Mouse (Mus musculus): ENCODE results near the gene Rbbp5. TPM values are rescaled to one million over a fixed set of nuclear protein-coding genes. Genes with fewer than 3 reads are reported as not detected.

Rbbp5 gene
- polyA plus RNA-seq, 1 experiment = 68.1 TPM

DNA sequence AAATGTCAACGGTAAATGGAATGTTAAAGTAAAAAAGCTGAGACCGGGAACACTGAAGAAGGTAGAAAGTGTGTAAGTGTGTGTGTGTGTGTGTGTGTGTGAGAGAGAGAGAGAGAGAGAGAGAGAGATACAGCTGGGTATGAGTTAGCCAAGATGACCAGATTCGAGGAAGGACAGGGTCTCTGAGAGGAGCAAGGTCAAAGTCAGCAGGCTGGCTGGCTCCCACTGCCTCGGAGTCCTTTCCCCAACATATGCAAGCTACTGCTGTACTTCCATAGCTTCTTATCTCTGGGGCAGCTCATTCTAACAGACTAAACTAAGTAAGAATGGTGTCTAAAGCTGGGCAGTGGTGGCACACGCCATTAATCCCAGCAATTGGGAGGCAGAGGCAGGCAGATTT, 5.7 kb upstream of the Rbbp5 start:
- WGBS = 91% methylated on average over 5 of the region's 5 CpGs
- TF ChIP-seq POLR2A (IDR thresholded peaks at IDR 0.05; ENCODE audit: borderline replicate concordance, insufficient read depth, low read length) = no peak
- no peak for TF ChIP-seq CTCF (IDR thresholded peaks at IDR 0.05; ENCODE audit: borderline replicate concordance, insufficient read depth, low read depth, low read length)
- Histone ChIP-seq H3K4me1 (ENCODE audit: control insufficient read depth, insufficient read depth, low read length) (no peaks in the 10 kb centered on the region; the same call in 1 of the 2 replicates), H3K4me3 (replicated peaks; ENCODE audit: insufficient read depth, low read depth, low read length) (no peak overlapping the region), H3K27ac (ENCODE audit: insufficient read depth, low read length) (no peak overlapping the region), H3K27me3 (ENCODE audit: control insufficient read depth, insufficient read depth, low read length) (no peaks in the 10 kb centered on the region)
- no peak for DNase-seq

- H3K27me3 ChIP-seq (ENCODE audit: control insufficient read depth, insufficient read depth, low read length) = no peaks in the 10 kb centered on the region
- no peak overlapping the region for H3K4me3 ChIP-seq (replicated peaks; ENCODE audit: insufficient read depth, low read depth, low read length)
- TF ChIP-seq CTCF (IDR thresholded peaks at IDR 0.05; ENCODE audit: borderline replicate concordance, insufficient read depth, low read depth, low read length) = peak; percentile 22; the same call in 1 of the 2 replicates
- TF ChIP-seq POLR2A (IDR thresholded peaks at IDR 0.05; ENCODE audit: borderline replicate concordance, insufficient read depth, low read length) = no peak
- no peak for DNase-seq
- H3K27ac ChIP-seq (ENCODE audit: insufficient read depth, low read length) = no peak overlapping the region
- H3K4me1 ChIP-seq (ENCODE audit: control insufficient read depth, insufficient read depth, low read length) = no peaks in the 10 kb centered on the region; the same call in 1 of the 2 replicates
- WGBS = 44% methylated on average over 5 of the region's 5 CpGs
Observed at GRCm38 (mm10) chr1:132472537-132472936, 4.6 kb upstream of the Rbbp5 start.

DNA sequence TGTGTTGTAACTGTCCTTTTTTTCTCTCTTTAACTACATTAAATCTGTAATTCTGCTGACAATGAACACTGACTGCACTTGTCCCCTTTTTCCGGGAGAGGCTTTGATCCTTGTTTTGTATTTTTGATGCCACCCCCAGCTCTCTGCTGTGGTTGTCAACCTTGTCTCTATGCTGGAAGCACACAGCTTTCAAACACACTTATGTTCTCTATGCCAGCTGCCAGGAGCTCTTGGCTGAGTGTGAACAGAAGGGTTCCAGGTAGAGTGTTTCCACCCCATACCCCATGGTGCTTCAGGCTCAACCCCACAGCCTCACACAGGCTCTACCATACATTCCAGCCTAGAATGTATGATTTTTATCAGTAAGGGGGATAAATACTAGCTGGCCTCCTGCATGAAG, 2.7 kb upstream of the Rbbp5 start:
- no peak for DNase-seq
- Histone ChIP-seq H3K27ac (ENCODE audit: insufficient read depth, low read length) (no peak overlapping the region), H3K27me3 (ENCODE audit: control insufficient read depth, insufficient read depth, low read length) (no peaks in the 10 kb centered on the region), H3K4me1 (ENCODE audit: control insufficient read depth, insufficient read depth, low read length) (no peaks in the 10 kb centered on the region; the same call in 1 of the 2 replicates), H3K4me3 (replicated peaks; ENCODE audit: insufficient read depth, low read depth, low read length) (no peak overlapping the region)
- TF ChIP-seq CTCF (IDR thresholded peaks at IDR 0.05; ENCODE audit: borderline replicate concordance, insufficient read depth, low read depth, low read length) (no peak), POLR2A (IDR thresholded peaks at IDR 0.05; ENCODE audit: borderline replicate concordance, insufficient read depth, low read length) (no peak)
- 21% methylated on average over 1 of the region's 1 CpGs for WGBS

GRCm38 (mm10) chr1:132476575-132476927, 614 bp upstream of the Rbbp5 start:
- DNase-seq = no peak
- Histone ChIP-seq H3K27me3 (ENCODE audit: control insufficient read depth, insufficient read depth, low read length) (no peaks in the 10 kb centered on the region), H3K4me3 (replicated peaks; ENCODE audit: insufficient read depth, low read depth, low read length) (peak overlapping the region; percentile 98), H3K27ac (ENCODE audit: insufficient read depth, low read length) (peak overlapping the region; percentile 65; the same call in 1 of the 2 replicates), H3K4me1 (ENCODE audit: control insufficient read depth, insufficient read depth, low read length) (no peaks in the 10 kb centered on the region; the same call in 1 of the 2 replicates)
- 5% methylated on average over 9 of the region's 9 CpGs for WGBS
- no peak for TF ChIP-seq CTCF (IDR thresholded peaks at IDR 0.05; ENCODE audit: borderline replicate concordance, insufficient read depth, low read depth, low read length)
- no peak for TF ChIP-seq POLR2A (IDR thresholded peaks at IDR 0.05; ENCODE audit: borderline replicate concordance, insufficient read depth, low read length)

DNA sequence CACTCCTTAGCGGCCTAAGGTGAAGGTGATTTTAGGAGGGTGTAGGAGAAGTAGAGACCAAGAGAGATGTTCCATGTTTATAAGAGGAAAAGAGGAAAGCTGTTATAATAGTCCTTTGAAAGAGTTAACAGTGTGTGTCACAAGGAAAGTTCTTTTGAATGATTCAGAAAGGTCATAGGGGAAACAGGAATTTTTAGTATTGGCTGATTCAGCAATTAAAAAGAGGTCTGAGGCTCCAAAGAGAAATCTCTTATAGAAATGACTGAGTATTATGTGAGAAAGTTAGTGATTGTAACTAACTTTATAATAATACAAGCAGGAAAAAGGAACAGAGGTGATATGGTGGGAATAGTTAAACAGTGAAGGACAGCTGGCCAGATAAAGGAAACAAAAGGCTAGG, 2.3 kb downstream of the Rbbp5 start:
- Histone ChIP-seq H3K4me1 (ENCODE audit: control insufficient read depth, insufficient read depth, low read length) (no peaks in the 10 kb centered on the region; the same call in 1 of the 2 replicates), H3K27me3 (ENCODE audit: control insufficient read depth, insufficient read depth, low read length) (no peaks in the 10 kb centered on the region), H3K27ac (ENCODE audit: insufficient read depth, low read length) (no peak overlapping the region), H3K4me3 (replicated peaks; ENCODE audit: insufficient read depth, low read depth, low read length) (no peak overlapping the region)
- WGBS = 82% methylated on average over 1 of the region's 1 CpGs
- DNase-seq = no peak
- no peak for TF ChIP-seq CTCF (IDR thresholded peaks at IDR 0.05; ENCODE audit: borderline replicate concordance, insufficient read depth, low read depth, low read length)
- no peak for TF ChIP-seq POLR2A (IDR thresholded peaks at IDR 0.05; ENCODE audit: borderline replicate concordance, insufficient read depth, low read length)

- Histone ChIP-seq H3K4me1 (ENCODE audit: control insufficient read depth, insufficient read depth, low read length) (no peaks in the 10 kb centered on the region; the same call in 1 of the 2 replicates), H3K27ac (ENCODE audit: insufficient read depth, low read length) (no peak overlapping the region), H3K4me3 (replicated peaks; ENCODE audit: insufficient read depth, low read depth, low read length) (no peak overlapping the region), H3K27me3 (ENCODE audit: control insufficient read depth, insufficient read depth, low read length) (no peaks in the 10 kb centered on the region)
- WGBS = 89% methylated on average over 2 of the region's 2 CpGs
- TF ChIP-seq POLR2A (IDR thresholded peaks at IDR 0.05; ENCODE audit: borderline replicate concordance, insufficient read depth, low read length) (no peak), CTCF (IDR thresholded peaks at IDR 0.05; ENCODE audit: borderline replicate concordance, insufficient read depth, low read depth, low read length) (no peak)
- DNase-seq = no peak
Observed at GRCm38 (mm10) chr1:132481619-132482018, 4.5 kb downstream of the Rbbp5 start.

DNA sequence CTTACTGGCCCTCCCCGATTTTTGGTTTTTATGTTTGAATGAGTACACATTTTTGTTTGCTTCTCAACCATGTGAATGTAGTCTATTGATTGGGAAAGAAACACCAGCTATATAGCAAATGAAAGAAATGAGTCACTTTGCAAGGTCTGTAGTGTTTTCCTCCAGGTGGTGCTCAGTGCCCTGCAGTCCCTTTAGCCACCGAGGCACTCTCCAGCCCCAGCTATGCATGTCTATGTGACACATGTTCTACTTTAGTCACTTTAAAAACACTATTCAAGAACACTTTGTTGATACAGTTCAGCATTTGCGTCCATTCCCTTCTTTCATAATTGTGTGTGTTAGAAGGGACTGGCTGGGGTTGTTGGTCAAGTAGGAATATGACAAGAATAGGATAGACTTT, 6.1 kb downstream of the Rbbp5 start:
- Histone ChIP-seq H3K27ac (ENCODE audit: insufficient read depth, low read length) (no peak overlapping the region), H3K4me3 (replicated peaks; ENCODE audit: insufficient read depth, low read depth, low read length) (no peak overlapping the region), H3K27me3 (ENCODE audit: control insufficient read depth, insufficient read depth, low read length) (no peaks in the 10 kb centered on the region), H3K4me1 (ENCODE audit: control insufficient read depth, insufficient read depth, low read length) (no peaks in the 10 kb centered on the region)
- no peak for DNase-seq
- TF ChIP-seq CTCF (IDR thresholded peaks at IDR 0.05; ENCODE audit: borderline replicate concordance, insufficient read depth, low read depth, low read length) (no peak), POLR2A (IDR thresholded peaks at IDR 0.05; ENCODE audit: borderline replicate concordance, insufficient read depth, low read length) (no peak)
- WGBS = 73% methylated on average over 3 of the region's 3 CpGs

- no peak for DNase-seq
- TF ChIP-seq CTCF (IDR thresholded peaks at IDR 0.05; ENCODE audit: borderline replicate concordance, insufficient read depth, low read depth, low read length) (no peak), POLR2A (IDR thresholded peaks at IDR 0.05; ENCODE audit: borderline replicate concordance, insufficient read depth, low read length) (no peak)
- Histone ChIP-seq H3K4me3 (replicated peaks; ENCODE audit: insufficient read depth, low read depth, low read length) (no peak overlapping the region), H3K27ac (ENCODE audit: insufficient read depth, low read length) (no peak overlapping the region), H3K4me1 (ENCODE audit: control insufficient read depth, insufficient read depth, low read length) (no peaks in the 10 kb centered on the region), H3K27me3 (ENCODE audit: control insufficient read depth, insufficient read depth, low read length) (no peaks in the 10 kb centered on the region)
- 69% methylated on average over 6 of the region's 6 CpGs for WGBS
Observed at GRCm38 (mm10) chr1:132483759-132484158, 6.6 kb downstream of the Rbbp5 start.
